Mouse (Mus musculus) CH12.LX (cell line): ENCODE data around the gene Golm1. TPM values are rescaled to one million over a fixed set of nuclear protein-coding genes. Genes with fewer than 3 reads are reported as not detected.

Source experiments
- DNase-seq: peaks from one replicate; pipeline ENCODE4 v3.0.0-alpha.2; 2013; ENCODE audit errors: extremely low read depth
- H3K27ac ChIP-seq: 2 replicates; pipeline ENCODE4 v1.5.1; 2012; ENCODE audit warnings: low read depth, mild to moderate bottlenecking, control low read depth, moderate library complexity; ENCODE audit not compliant: insufficient read depth
- H3K27me3 ChIP-seq: replicated peaks from 2 replicates; pipeline ENCODE3; 2012; ENCODE audit warnings: inconsistent platforms
- H3K36me3 ChIP-seq, 2 experiments: replicated peaks in 1 of 2; 2 replicates each; pipeline versions ENCODE3 to v1.6.1; 2012; ENCODE audit warnings: inconsistent platforms in 1 of 2, low read length in 1 of 2, mild to moderate bottlenecking in 1 of 2, mixed read lengths in 1 of 2, moderate library complexity in 1 of 2; ENCODE audit not compliant: control insufficient read depth in 1 of 2, insufficient read depth in 1 of 2
- H3K4me1 ChIP-seq, 2 experiments: 2 replicates each; pipeline ENCODE4 v1.6.1; 2012; ENCODE audit warnings: inconsistent platforms in 1 of 2, moderate library complexity in 1 of 2; ENCODE audit not compliant: insufficient read depth in 2 of 2, control insufficient read depth in 1 of 2
- H3K4me2 ChIP-seq: 2 replicates; pipeline ENCODE4 v1.6.1; 2012; ENCODE audit warnings: low read depth, mild to moderate bottlenecking, control low read depth; ENCODE audit not compliant: poor library complexity, insufficient read depth, severe bottlenecking
- H3K4me3 ChIP-seq, 3 experiments: fragments of 150-350 bp in 1 of 3; sonication (generic) in 1 of 3; replicated peaks in 1 of 3; 2 replicates each; pipeline versions ENCODE3 to v1.5.1; 2011 to 2012; ENCODE audit warnings: low read depth in 2 of 3, low read length in 2 of 3, mild to moderate bottlenecking in 2 of 3, moderate library complexity in 2 of 3, control low read depth in 1 of 3, improper control_type of control experiment in 1 of 3, inconsistent platforms in 1 of 3, mixed read lengths in 1 of 3; ENCODE audit not compliant: poor library complexity in 1 of 3
- H3K79me2 ChIP-seq: replicated peaks from 2 replicates; pipeline ENCODE4 v1.6.1; 2012; ENCODE audit warnings: mild to moderate bottlenecking, moderate library complexity; ENCODE audit not compliant: control insufficient read depth, poor library complexity, insufficient read depth, severe bottlenecking; ENCODE audit errors: extremely low read depth
- H3K9ac ChIP-seq: 2 replicates; pipeline ENCODE4 v1.6.1; 2012; ENCODE audit warnings: low read depth, mild to moderate bottlenecking, control low read depth, moderate library complexity; ENCODE audit not compliant: insufficient read depth
- H3K9me3 ChIP-seq: replicated peaks from 2 replicates; pipeline ENCODE3; 2012; ENCODE audit warnings: low read length, inconsistent platforms, mixed read lengths
- CHD2 ChIP-seq: IDR thresholded peaks from 2 replicates; pipeline ENCODE4 v1.6.1; 2011; ENCODE audit warnings: low read length, improper control_type of control experiment
- E2F4 ChIP-seq: IDR thresholded peaks from 2 replicates; pipeline ENCODE4 v1.6.1; 2011; ENCODE audit warnings: low read depth, low read length, improper control_type of control experiment; ENCODE audit not compliant: insufficient replicate concordance
- ELF1 ChIP-seq: IDR thresholded peaks from 2 replicates; pipeline ENCODE4 v1.6.1; 2014; ENCODE audit warnings: low read depth, mild to moderate bottlenecking, inconsistent platforms, low read length, improper control_type of control experiment
- EP300 ChIP-seq: IDR thresholded peaks from 2 replicates; pipeline ENCODE4 v1.6.1; 2011; ENCODE audit warnings: low read length, improper control_type of control experiment
- ETS1 ChIP-seq: conservative IDR thresholded peaks from 2 replicates; pipeline ENCODE4 v1.6.1; 2012; ENCODE audit warnings: low read depth, mild to moderate bottlenecking, inconsistent platforms, low read length, improper control_type of control experiment, moderate library complexity
- GABPA ChIP-seq: IDR thresholded peaks from 2 replicates; pipeline ENCODE4 v1.6.1; 2012; ENCODE audit warnings: low read depth, low read length, improper control_type of control experiment, inconsistent platforms; ENCODE audit not compliant: insufficient replicate concordance
- IRF4 ChIP-seq: IDR thresholded peaks from 2 replicates; pipeline ENCODE4 v1.6.1; 2014; ENCODE audit warnings: low read depth, mild to moderate bottlenecking, inconsistent platforms, low read length, improper control_type of control experiment
- JUN ChIP-seq: IDR thresholded peaks from 2 replicates; pipeline ENCODE4 v1.6.1; 2011; ENCODE audit warnings: low read depth, mild to moderate bottlenecking, low read length, improper control_type of control experiment, moderate library complexity; ENCODE audit not compliant: insufficient read depth
- JUND ChIP-seq: conservative IDR thresholded peaks from 2 replicates; pipeline ENCODE4 v1.6.1; 2011; ENCODE audit warnings: low read depth, low read length, improper control_type of control experiment
- MAX ChIP-seq: IDR thresholded peaks from 2 replicates; pipeline ENCODE4 v1.6.1; 2011; ENCODE audit warnings: low read length, improper control_type of control experiment
- MAZ ChIP-seq: IDR thresholded peaks from 2 replicates; pipeline ENCODE4 v1.6.1; 2012; ENCODE audit warnings: low read depth, mild to moderate bottlenecking, inconsistent platforms, low read length, improper control_type of control experiment, moderate library complexity
- MXI1 ChIP-seq: IDR thresholded peaks from 2 replicates; pipeline ENCODE4 v1.6.1; 2011; ENCODE audit warnings: mild to moderate bottlenecking, low read depth, low read length, improper control_type of control experiment
- NELFE ChIP-seq: IDR thresholded peaks from 2 replicates; pipeline ENCODE4 v1.6.1; 2011; ENCODE audit warnings: low read depth, low read length, improper control_type of control experiment
- PAX5 ChIP-seq: IDR thresholded peaks from 2 replicates; pipeline ENCODE4 v1.6.1; 2012; ENCODE audit warnings: low read length, inconsistent platforms, mixed read lengths
- POLR2AphosphoS2 ChIP-seq: IDR thresholded peaks from 2 replicates; pipeline ENCODE4 v1.6.1; 2011; ENCODE audit warnings: low read depth, low read length, improper control_type of control experiment
- SMC3 ChIP-seq: IDR thresholded peaks from 2 replicates; pipeline ENCODE4 v1.6.1; 2011; ENCODE audit warnings: low read depth, low read length, improper control_type of control experiment
- TBP ChIP-seq: conservative IDR thresholded peaks from 2 replicates; pipeline ENCODE4 v1.6.1; 2011; ENCODE audit warnings: low read depth, low read length, improper control_type of control experiment
- USF1 ChIP-seq: IDR thresholded peaks from 2 replicates; pipeline ENCODE4 v1.6.1; 2014; ENCODE audit warnings: low read depth, mild to moderate bottlenecking, inconsistent platforms, low read length, improper control_type of control experiment
- USF2 ChIP-seq: conservative IDR thresholded peaks from 2 replicates; pipeline ENCODE4 v1.6.1; 2011; ENCODE audit warnings: low read depth, low read length, improper control_type of control experiment
- ZC3H11A ChIP-seq: IDR thresholded peaks from 2 replicates; pipeline ENCODE4 v1.6.1; 2012; ENCODE audit warnings: low read depth, mild to moderate bottlenecking, inconsistent platforms, low read length, improper control_type of control experiment
- ZMIZ1 ChIP-seq: IDR thresholded peaks from 2 replicates; pipeline ENCODE4 v1.6.1; 2012; ENCODE audit warnings: low read depth, mild to moderate bottlenecking, inconsistent platforms, low read length, improper control_type of control experiment
- dilution Hi-C: fragments of 300-500 bp; cut with MboI; formaldehyde crosslinking; loops from 2 replicates; pipeline ENCODE4 v1.14.3; 2020; ENCODE audit warnings: low sequenced_read_pairs; ENCODE audit not compliant: extremely low pct_unique_long_range_greater_than_20kb, extremely low pct_ligation_motif_present
- in situ Hi-C: fragments of 300-500 bp; cut with MboI; formaldehyde crosslinking; loops from 3 replicates; pipeline ENCODE4 v1.14.3; 2019; ENCODE audit warnings: low sequenced_read_pairs, low pct_ligation_motif_present, low pct_unique_long_range_greater_than_20kb, mixed read lengths
- polyA plus RNA-seq: library from polyadenylated mRNA; unstranded; fragments of >175 nt; gene quantifications from 2 replicates; pipeline ENCODE4 v1.2.1, GENCODE M21; 2012; ENCODE audit warnings: low read depth; ENCODE audit not compliant: insufficient read length
- total RNA-seq, 2 experiments: library from RNA; depleted of rRNA; stranded (reverse); fragments of 300-350 nt in 1 of 2; fragments of >200 nt in 1 of 2; gene quantifications; 2 replicates each; pipeline ENCODE4 v1.2.3; 2012 to 2014

The Golm1 gene
- total and polyA plus RNA-seq, 3 experiments, result 14.3 to 18.9 (median 17.4) TPM

GRCm38 (mm10) chr13:59673597-59673996 is 2.0 kb downstream of the Golm1 start:
- H3K27ac ChIP-seq, result no peak overlapping the region

GRCm38 (mm10) chr13:59672248-59672647 is 3.4 kb downstream of the Golm1 start:
- dilution Hi-C loops, result no loop called here
- H3K27me3 ChIP-seq, result no peaks in the 10 kb centered on the region
- TF ChIP-seq ELF1, result no peak
- DNase-seq, result no peak
- no peak overlapping the region for H3K27ac ChIP-seq
- no peak overlapping the region for H3K9ac ChIP-seq
- no peak overlapping the region for H3K4me3 ChIP-seq
- H3K4me1 ChIP-seq, result peaks cover 5 to 40% of the 10 kb centered on the region in 2 experiments; a peak in 3 of 4 replicates
- no peaks in the 10 kb centered on the region for H3K9me3 ChIP-seq
- peaks cover 0 to 14% of the 10 kb centered on the region in 2 experiments for H3K36me3 ChIP-seq
- in situ Hi-C loops, result no loop called here
- H3K79me2 ChIP-seq, result no peaks in the 10 kb centered on the region
- no peak overlapping the region for H3K4me2 ChIP-seq

More at GRCm38 (mm10) chr13:59673597-59673996, 2.0 kb downstream of the Golm1 start:
- DNase-seq, result no peak
- H3K9me3 ChIP-seq, result no peaks in the 10 kb centered on the region
- dilution Hi-C loops, result no loop called here
- H3K36me3 ChIP-seq, result peaks cover 0 to 11% of the 10 kb centered on the region in 2 experiments
- H3K27me3 ChIP-seq, result no peaks in the 10 kb centered on the region
- no peaks in the 10 kb centered on the region for H3K79me2 ChIP-seq
- in situ Hi-C loops, result no loop called here
- no peak overlapping the region for H3K4me2 ChIP-seq
- TF ChIP-seq POLR2AphosphoS2, result no peak
- TF ChIP-seq ETS1, result no peak
- no peak for TF ChIP-seq CHD2
- TF ChIP-seq MXI1, result no peak
- TF ChIP-seq TBP, result no peak
- TF ChIP-seq GABPA, result no peak
- no peak for TF ChIP-seq USF1
- TF ChIP-seq ZMIZ1, result no peak
- TF ChIP-seq ZC3H11A, result no peak
- H3K4me1 ChIP-seq, result peaks cover 5 to 35% of the 10 kb centered on the region in 2 experiments; a peak in 3 of 4 replicates
- no peak overlapping the region for H3K4me3 ChIP-seq
- no peak overlapping the region for H3K9ac ChIP-seq

- Histone ChIP-seq H3K36me3 (peaks cover 0 to 18% of the 10 kb centered on the region in 2 experiments), H3K4me3 (no peak overlapping the region), H3K79me2 (no peaks in the 10 kb centered on the region), H3K4me2 (no peak overlapping the region), H3K9ac (no peak overlapping the region), H3K9me3 (no peaks in the 10 kb centered on the region), H3K27ac (no peak overlapping the region), H3K27me3 (no peaks in the 10 kb centered on the region), H3K4me1 (peaks cover 5 to 42% of the 10 kb centered on the region in 2 experiments; a peak in 3 of 4 replicates)
- DNase-seq, result no peak
- dilution Hi-C loops (no loop called here), in situ Hi-C loops (no loop called here)
- no peak for TF ChIP-seq USF2
- TF ChIP-seq CHD2, result no peak
- no peak for TF ChIP-seq SMC3
- no peak for TF ChIP-seq EP300
- TF ChIP-seq MAX, result no peak
- no peak for TF ChIP-seq MAZ
- TF ChIP-seq NELFE, result no peak
- TF ChIP-seq PAX5, result no peak
- no peak for TF ChIP-seq IRF4
- no peak for TF ChIP-seq JUN
- no peak for TF ChIP-seq JUND
- no peak for TF ChIP-seq E2F4
Measured at GRCm38 (mm10) chr13:59671521-59671920, 4.1 kb downstream of the Golm1 start.
